Mouse (Mus musculus) neural tube, embryonic 14.5 days (tissue): ENCODE measurements around the gene Wdr20. TPM values are rescaled to one million over a fixed set of nuclear protein-coding genes. Genes with fewer than 3 reads are reported as not detected.
"Not testable (repeated sequence)": the region's sequence is repeated elsewhere in the genome, so short reads cannot be mapped to it uniquely, and the experiment has no call there.

Experiments used
- ATAC-seq: fragments of 200-750 bp; cut with Nextera tagmentation; 2 replicates; pipeline ENCODE4 v1.8.0; 2017; ENCODE audit warnings: low read depth, mild to moderate bottlenecking, moderate TSS enrichment, moderate library complexity
- H3K27ac ChIP-seq: fragments of 300-500 bp; sonication (generic); 2 replicates; pipeline ENCODE4 v1.5.1; 2014; ENCODE audit warnings: low read depth, mild to moderate bottlenecking, control low read depth, low read length, moderate library complexity, mixed read lengths
- H3K27me3 ChIP-seq: fragments of 300-500 bp; sonication (generic); 2 replicates; pipeline ENCODE4 v1.6.1; 2014; ENCODE audit warnings: low read length; ENCODE audit not compliant: control insufficient read depth, insufficient read depth
- H3K36me3 ChIP-seq: fragments of 300-500 bp; sonication (generic); 2 replicates; pipeline ENCODE4 v1.6.1; 2014; ENCODE audit warnings: low read length, mixed read lengths; ENCODE audit not compliant: control insufficient read depth, insufficient read depth
- H3K4me1 ChIP-seq: fragments of 300-500 bp; sonication (generic); 2 replicates; pipeline ENCODE4 v1.6.1; 2014; ENCODE audit warnings: low read length; ENCODE audit not compliant: control insufficient read depth, insufficient read depth
- H3K4me2 ChIP-seq: fragments of 300-500 bp; sonication (generic); 2 replicates; pipeline ENCODE4 v1.6.1; 2014; ENCODE audit warnings: mild to moderate bottlenecking, low read depth, low read length, control low read depth
- H3K4me3 ChIP-seq: fragments of 300-500 bp; sonication (generic); 2 replicates; pipeline ENCODE4 v1.5.1; 2014; ENCODE audit warnings: low read depth, low read length, control low read depth, mixed read lengths
- H3K9ac ChIP-seq: fragments of 300-500 bp; sonication (generic); replicated peaks from 2 replicates; pipeline ENCODE4 v1.6.1; 2014; ENCODE audit warnings: low read depth, mild to moderate bottlenecking, control low read depth, low read length, mixed read lengths
- H3K9me3 ChIP-seq: fragments of 300-500 bp; sonication (generic); 2 replicates; pipeline ENCODE4 v1.6.1; 2016; ENCODE audit warnings: low read length; ENCODE audit not compliant: control insufficient read depth
- WGBS: fragments of 180-500 bp; shearing (Covaris S2); extraction: QIAGEN DNeasy Blood & Tissue Kit; methylation state at CpG from one replicate; pipeline ENCODE4 v1.1.7; 2014; 5-methylcytosine and 5-hydroxymethylcytosine counted together
- polyA plus RNA-seq: library from polyadenylated mRNA; unstranded; fragments of >200 nt; fragmentation: Nextera tagmentation; extraction: Ambion mirVana; gene quantifications from 2 replicates; pipeline ENCODE4 v1.2.1, GENCODE M21; 2014

Wdr20 gene
- 26.9 and 27.7 TPM in 2 replicates for polyA plus RNA-seq

DNA sequence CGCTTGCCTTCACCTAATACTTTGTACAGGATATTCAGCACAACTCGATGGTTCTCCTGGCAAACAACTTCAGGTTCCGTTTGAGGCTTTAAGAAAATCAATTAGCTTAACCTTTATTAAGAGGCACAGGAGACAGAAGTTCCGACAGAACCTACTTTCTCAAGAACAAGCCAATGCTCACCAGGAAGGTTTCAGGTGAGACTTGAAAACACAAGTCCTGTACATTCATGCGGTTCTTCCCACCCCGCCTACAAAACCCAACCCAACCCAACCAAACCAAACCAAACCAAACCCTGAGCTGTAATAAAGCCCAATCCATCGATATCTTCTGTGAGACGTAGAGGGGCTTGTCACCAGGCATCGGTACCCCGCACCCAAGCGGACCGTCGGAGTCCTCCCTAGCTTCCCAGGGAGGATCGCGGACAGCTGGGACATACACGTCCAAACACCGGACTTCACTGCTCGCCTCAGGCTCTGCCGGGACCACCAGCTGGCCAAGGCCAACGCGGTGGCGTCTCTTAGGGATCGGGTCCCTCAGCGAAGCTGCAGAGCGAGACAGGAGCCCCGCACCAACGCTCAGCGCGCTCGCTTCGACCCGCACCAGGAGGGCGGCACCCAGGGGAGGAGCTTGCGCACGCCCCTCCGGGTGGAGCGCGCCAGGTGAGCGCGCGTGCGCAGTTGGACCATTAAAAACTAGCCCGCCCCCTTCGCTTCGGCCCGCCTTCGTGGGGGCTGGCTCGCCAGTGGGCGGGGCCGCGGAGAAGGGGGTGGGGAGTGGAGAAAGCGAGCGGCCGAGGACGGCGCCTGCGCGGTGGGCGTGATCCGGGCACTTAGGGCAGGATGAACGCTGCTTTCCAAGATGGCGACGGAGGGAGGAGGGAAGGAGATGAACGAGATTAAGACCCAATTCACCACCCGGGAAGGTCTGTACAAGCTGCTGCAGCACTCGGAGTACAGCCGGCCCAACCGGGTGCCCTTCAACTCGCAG lies at the start of gene Wdr20:
Gene Wdr20, plus strand, starts transcription at position 775 of the 988 bp plus-strand sequence.
- H3K9ac ChIP-seq, result peak within 1 kb of the TSS; percentile 86
- H3K36me3 ChIP-seq, result no peaks in the 10 kb centered on the region
- H3K27me3 ChIP-seq, result no peaks in the 10 kb centered on the region
- 2% methylated on average over 69 of the region's 69 CpGs for WGBS
- peak within 1 kb of the TSS; percentile 90 for H3K4me2 ChIP-seq
- H3K9me3 ChIP-seq, result no peaks in the 10 kb centered on the region
- ATAC-seq, result peak; percentile 94
- H3K4me1 ChIP-seq, result peaks cover 13% of the 10 kb centered on the region
- H3K4me3 ChIP-seq, result peak within 1 kb of the TSS; percentile 98
- H3K27ac ChIP-seq, result peak within 1 kb of the TSS; percentile 84

DNA sequence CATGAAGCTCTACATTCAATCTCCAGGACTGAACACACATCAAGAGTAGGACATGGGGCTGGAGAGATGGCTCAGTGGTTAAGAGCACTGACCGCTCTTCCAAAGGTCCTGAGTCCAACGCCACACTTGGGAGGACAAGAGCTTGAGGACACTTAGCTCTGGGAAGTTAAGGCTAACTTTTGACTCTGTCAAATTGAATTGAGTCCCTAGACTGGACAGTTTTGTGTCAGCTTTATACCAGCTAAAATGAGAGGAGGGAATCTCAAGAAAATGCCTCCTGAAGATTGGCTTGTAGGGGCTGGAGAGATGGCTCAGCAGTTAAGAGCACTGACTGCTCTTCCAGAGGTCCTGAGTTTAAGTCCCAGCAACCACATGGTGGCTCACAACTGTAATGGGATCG lies 48.8 kb upstream of the Wdr20 start:
- WGBS, result 96% methylated on average over 3 of the region's 3 CpGs
- H3K4me2 ChIP-seq, H3K9me3 ChIP-seq, H3K4me1 ChIP-seq, H3K4me3 ChIP-seq, H3K27me3 ChIP-seq, H3K27ac ChIP-seq, ATAC-seq, H3K9ac ChIP-seq: not testable (repeated sequence)
- peaks cover 42% of the 10 kb centered on the region for H3K36me3 ChIP-seq

DNA sequence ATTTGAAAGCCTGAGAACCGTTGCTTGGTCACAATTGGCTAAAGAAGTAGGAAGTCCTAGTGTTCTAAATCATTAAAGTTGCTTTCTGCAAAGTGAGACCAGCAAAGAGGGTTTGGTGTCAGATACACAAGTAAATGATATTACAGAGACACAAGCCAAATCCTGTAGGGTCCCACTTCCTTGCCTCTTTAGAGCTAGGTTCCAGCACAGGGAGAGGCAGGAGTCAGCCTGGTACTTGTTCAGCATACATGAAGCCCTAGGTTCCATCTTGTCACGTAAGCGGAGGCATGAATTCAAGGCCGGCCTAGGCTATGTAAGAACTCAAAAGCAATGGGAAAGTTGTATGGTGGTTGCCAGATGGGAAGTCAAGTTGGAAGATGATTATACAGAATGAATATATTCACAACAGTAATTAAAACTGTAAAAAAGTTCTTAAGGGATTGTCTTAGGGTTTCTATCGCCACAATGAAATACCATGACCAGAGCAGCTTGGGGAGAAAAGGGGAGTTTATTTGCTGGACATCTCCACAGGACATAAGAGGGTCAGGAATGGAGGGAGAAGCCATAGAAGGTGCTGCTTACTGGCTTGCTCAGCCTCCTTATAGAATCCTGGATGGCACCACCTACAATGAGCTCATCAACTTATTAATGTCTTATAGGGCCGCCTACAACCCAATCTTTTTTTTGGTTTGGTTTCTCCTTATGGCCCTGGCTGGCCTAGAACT lies 47.7 kb upstream of the Wdr20 start:
- Histone ChIP-seq H3K4me2 (no peak overlapping the region), H3K9ac (no peak overlapping the region), H3K27me3 (no peaks in the 10 kb centered on the region), H3K36me3 (peaks cover 50% of the 10 kb centered on the region), H3K9me3 (no peaks in the 10 kb centered on the region), H3K4me3 (no peak overlapping the region), H3K27ac (no peak overlapping the region), H3K4me1 (peaks cover 6% of the 10 kb centered on the region)
- 91% methylated on average over 6 of the region's 6 CpGs for WGBS
- ATAC-seq, result no peak

DNA sequence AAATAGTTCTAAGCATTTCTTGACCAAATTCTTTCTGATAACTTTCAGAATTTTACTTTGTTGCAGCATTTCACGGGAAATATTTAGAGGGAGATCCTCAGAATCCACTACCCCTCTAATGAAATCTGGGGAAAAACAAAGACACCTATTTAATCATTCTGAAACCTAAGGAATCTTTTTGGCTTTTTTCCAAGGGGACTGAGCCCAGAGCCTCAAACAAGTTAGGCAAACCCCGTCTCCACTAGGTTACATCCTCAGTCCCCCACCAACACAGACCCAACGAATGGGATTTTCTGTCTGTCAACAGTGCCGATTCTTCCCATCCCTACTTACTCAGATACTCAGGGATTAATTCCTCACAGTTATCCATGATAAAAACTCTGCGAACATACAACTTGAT lies 44.4 kb upstream of the Wdr20 start:
- not testable (repeated sequence) for H3K27me3 ChIP-seq, H3K4me2 ChIP-seq, H3K27ac ChIP-seq, H3K4me3 ChIP-seq, H3K9ac ChIP-seq, H3K9me3 ChIP-seq, ATAC-seq
- WGBS, result 75% methylated on average over 5 of the region's 5 CpGs
- peaks cover 50% of the 10 kb centered on the region for H3K36me3 ChIP-seq
- peaks cover 10% of the 10 kb centered on the region for H3K4me1 ChIP-seq

DNA sequence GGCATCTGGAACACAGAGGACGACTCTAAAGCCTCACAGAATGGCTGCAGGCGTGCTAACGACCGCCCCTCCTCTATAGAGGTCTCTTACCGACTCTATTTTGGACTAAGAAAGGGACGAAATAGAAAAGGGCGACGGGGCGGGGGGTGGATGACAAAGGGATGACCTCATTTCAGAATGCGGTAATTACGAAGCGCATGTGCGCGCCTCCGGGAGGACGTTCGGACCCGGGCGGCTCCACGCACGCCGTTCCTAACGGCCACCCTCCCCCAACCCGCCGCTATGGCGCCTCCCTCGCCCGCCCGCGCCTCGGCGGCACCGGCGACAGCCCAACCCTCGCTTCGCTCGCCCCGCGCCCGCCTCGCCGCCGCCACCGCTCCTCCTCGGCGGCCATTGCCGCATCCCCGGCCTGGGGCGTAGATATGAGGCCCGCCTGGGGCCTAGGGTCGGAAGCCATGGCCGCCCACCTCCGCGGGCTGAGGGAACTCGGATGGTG lies 42.0 kb upstream of the Wdr20 start:
- peak overlapping the region; percentile 98 for H3K27ac ChIP-seq
- peak overlapping the region; percentile 56 for H3K4me2 ChIP-seq
- peaks cover 10% of the 10 kb centered on the region for H3K4me1 ChIP-seq
- no peaks in the 10 kb centered on the region for H3K9me3 ChIP-seq
- WGBS, result under 1% methylated on average over 55 of the region's 55 CpGs
- peak; percentile 72 for ATAC-seq
- H3K27me3 ChIP-seq, result no peaks in the 10 kb centered on the region
- peak overlapping the region; percentile 98 for H3K9ac ChIP-seq
- peaks cover 27% of the 10 kb centered on the region for H3K36me3 ChIP-seq
- H3K4me3 ChIP-seq, result peak overlapping the region; percentile 99

DNA sequence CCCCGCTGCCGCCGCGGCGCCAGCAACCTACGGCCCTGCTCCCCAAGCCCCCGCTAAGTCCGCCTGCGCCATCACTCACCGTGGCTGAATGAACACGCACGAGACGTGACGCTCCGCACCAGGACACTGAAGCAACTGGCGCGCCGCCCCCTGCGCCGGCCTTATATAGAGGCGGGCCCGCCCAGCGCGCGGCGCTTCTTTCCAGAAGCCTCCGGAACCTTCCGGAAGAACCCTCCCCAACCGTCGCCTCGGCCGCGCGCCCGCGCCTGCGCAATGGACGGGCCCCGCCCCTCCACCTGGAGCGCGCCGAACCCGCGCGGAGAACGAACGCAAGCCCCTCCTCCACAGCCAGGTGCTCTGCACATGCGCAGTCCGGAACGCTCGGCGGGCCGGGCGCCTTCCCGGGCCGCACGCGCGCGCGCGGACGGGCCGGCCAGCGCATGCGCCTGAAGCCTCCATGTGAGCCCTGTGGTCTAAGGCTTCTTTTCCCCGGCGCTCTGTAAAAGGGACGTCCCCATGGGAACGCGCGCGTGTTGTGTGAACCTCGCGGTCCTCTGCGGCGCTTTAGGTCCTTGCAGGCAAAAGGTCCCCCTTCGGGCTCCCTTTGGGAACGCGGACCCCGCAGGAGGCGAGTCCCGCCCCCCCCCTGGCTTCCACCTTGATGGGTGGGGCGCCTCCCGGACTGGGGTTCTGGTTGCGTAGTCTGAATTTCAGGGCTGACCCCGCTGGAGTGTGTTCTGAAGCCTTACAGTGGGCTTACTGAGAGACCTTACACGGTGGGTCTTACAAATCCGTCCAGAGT lies 41.4 kb upstream of the Wdr20 start:
- peak overlapping the region; percentile 98 for H3K27ac ChIP-seq
- peaks cover 10% of the 10 kb centered on the region for H3K4me1 ChIP-seq

DNA sequence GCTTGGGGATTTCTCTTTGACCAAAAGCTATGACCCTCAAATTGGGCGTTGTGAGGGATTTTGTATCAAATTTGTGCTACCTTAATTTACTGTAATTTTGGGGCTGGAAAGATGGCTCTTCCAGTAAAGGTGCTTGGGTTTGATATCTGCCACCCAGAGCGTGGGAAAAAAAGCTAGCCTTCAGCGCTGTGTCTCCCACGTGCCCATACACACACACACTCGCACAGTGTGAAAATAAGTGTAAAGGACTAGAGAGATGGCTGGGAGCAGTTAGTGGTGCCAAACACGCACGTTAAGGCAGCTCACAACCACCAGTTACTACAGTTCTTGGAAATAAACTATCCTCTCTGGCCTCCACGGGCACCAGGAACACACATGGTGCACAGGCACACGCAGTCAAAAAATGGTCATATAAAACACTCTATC lies 40.8 kb upstream of the Wdr20 start:
- WGBS, result 53% methylated on average over 9 of the region's 9 CpGs

More for the DNA sequence above, 41.4 kb upstream of the Wdr20 start:
- H3K4me3 ChIP-seq, result peak overlapping the region; percentile 99
- peaks cover 25% of the 10 kb centered on the region for H3K36me3 ChIP-seq
- no peaks in the 10 kb centered on the region for H3K27me3 ChIP-seq
- peak overlapping the region; percentile 72 for H3K4me2 ChIP-seq
- H3K9ac ChIP-seq, result peak overlapping the region; percentile 98
- peak; percentile 95 for ATAC-seq
- under 1% methylated on average over 81 of the region's 89 CpGs for WGBS
- H3K9me3 ChIP-seq, result no peaks in the 10 kb centered on the region

DNA sequence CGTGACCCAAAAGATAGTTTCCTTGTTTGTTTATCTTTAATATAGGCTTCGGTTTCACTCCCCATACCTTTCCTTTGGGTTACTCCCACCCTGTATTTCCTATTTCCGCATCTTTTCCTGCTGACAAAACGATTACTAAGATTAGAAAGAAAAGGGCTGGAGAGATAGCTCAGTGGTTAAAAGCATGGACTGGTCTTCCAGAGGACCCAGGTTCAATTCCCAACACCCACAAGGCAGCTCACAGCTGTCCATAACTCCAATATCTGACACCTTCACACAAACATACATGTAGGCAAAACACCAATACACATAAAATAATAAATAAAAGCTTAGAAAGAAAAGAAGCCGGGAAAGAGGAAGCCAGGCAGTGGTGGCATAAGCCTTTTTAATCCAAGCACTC lies 40.3 kb upstream of the Wdr20 start:
- Histone ChIP-seq H3K9me3 (no peaks in the 10 kb centered on the region), H3K9ac (no peak overlapping the region), H3K27ac (no peak overlapping the region), H3K4me3 (no peak overlapping the region), H3K4me2 (no peak overlapping the region), H3K27me3 (no peaks in the 10 kb centered on the region), H3K36me3 (peaks cover 19% of the 10 kb centered on the region; the same call in 1 of the 2 replicates), H3K4me1 (peaks cover 10% of the 10 kb centered on the region)
- 74% methylated on average over 5 of the region's 5 CpGs for WGBS
- no peak for ATAC-seq

More for the DNA sequence above, 40.8 kb upstream of the Wdr20 start:
- peaks cover 19% of the 10 kb centered on the region for H3K36me3 ChIP-seq
- H3K27me3 ChIP-seq, result no peaks in the 10 kb centered on the region
- no peak for ATAC-seq
- no peaks in the 10 kb centered on the region for H3K9me3 ChIP-seq
- H3K4me3 ChIP-seq, result peak overlapping the region; percentile 99
- H3K4me1 ChIP-seq, result peaks cover 10% of the 10 kb centered on the region
- peak overlapping the region; percentile 98 for H3K27ac ChIP-seq
- H3K9ac ChIP-seq, result peak overlapping the region; percentile 62
- peak overlapping the region; percentile 72 for H3K4me2 ChIP-seq
